Mouse (Mus musculus) right cerebral cortex, postnatal 10 days (tissue): ENCODE results near the gene Cers1.

Source experiments
- DNase-seq, 2 experiments: peaks; one replicate each; pipeline ENCODE4 v3.0.0; 2021; ENCODE audit warnings: low spot score in 2 of 2

The Cers1 gene

GRCm38 (mm10) chr8:70316511-70317504 lies 1.2 kb downstream of the Cers1 start:
- peak; percentile 96 to 98 for DNase-seq

GRCm38 (mm10) chr8:70317872-70318271 lies 2.3 kb downstream of the Cers1 start:
- peak in 1 of 2 experiments; percentile 21 for DNase-seq

GRCm38 (mm10) chr8:70323716-70324115 lies 8.1 kb downstream of the Cers1 start:
- no peak for DNase-seq

- DNase-seq, result no peak
Measured at GRCm38 (mm10) chr8:70327512-70327911, 11.9 kb downstream of the Cers1 start.

- DNase-seq, result no peak
Measured at GRCm38 (mm10) chr8:70329124-70329834, 13.7 kb downstream of the Cers1 start, which contains the start of gene Gdf1. Gene Gdf1, plus strand, starts transcription at chr8:70329817.

DNA sequence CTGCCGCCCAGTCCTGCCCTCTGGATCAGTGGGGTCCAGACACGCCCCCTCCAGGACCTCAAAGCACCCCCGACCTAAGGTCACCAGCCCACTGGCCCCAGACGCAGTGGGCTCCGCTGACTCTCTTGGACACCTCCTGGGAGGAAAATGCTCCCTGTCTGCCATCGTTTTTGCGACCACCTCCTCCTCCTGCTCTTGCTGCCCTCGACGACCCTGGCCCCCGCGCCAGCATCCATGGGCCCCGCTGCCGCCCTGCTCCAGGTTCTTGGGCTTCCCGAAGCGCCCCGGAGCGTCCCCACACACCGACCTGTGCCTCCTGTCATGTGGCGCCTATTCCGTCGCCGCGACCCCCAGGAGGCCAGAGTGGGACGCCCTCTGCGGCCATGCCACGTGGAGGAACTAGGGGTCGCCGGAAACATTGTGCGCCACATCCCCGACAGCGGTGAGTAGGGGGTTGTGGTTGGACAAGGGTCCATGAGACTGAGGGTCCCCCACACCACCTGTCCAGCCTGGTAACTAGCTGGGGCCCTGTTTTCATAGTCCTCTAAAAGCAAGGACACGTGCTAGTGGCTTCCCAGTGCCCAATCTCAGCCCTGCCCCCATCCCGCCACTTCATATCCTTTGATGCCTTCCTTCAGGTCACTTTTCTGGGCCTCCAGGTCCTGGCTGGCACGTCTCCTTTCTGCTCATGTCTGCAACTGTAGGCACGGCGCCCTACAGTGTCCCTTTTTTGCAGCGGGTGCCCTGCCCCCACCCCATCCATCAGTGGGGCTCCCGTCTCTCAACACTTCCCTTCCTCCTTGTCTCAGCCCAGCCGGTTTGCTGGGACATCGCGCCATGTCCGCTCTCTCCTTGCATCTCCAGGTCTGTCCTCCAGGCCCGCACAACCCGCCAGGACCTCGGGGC lies 14.5 kb downstream of the Cers1 start:
- peak; percentile 56 to 67 for DNase-seq

- DNase-seq, result peak; percentile 82 to 85
Measured at GRCm38 (mm10) chr8:70330741-70331364, 15.3 kb downstream of the Cers1 start.

DNA sequence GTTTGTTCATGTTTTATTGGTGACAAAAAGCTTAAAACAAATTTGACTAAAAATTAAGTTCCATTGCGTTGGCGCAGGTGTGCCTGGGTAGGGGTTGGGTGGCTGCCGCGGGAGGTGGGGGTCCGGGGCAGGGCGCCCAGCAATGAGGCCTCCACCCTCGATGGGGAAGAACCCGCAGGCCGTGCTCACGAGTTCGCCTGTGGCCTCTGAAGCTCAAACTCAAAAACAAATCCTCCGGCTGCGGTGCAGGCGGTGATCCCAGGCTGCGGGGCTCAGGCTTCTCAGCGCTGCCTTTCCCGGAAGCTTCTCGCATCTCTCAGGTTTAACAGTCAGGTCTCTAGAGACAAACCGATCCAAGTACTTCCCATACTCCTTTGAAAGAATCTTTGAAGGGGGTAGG lies 16.0 kb downstream of the Cers1 start:
- no peak for DNase-seq

DNA sequence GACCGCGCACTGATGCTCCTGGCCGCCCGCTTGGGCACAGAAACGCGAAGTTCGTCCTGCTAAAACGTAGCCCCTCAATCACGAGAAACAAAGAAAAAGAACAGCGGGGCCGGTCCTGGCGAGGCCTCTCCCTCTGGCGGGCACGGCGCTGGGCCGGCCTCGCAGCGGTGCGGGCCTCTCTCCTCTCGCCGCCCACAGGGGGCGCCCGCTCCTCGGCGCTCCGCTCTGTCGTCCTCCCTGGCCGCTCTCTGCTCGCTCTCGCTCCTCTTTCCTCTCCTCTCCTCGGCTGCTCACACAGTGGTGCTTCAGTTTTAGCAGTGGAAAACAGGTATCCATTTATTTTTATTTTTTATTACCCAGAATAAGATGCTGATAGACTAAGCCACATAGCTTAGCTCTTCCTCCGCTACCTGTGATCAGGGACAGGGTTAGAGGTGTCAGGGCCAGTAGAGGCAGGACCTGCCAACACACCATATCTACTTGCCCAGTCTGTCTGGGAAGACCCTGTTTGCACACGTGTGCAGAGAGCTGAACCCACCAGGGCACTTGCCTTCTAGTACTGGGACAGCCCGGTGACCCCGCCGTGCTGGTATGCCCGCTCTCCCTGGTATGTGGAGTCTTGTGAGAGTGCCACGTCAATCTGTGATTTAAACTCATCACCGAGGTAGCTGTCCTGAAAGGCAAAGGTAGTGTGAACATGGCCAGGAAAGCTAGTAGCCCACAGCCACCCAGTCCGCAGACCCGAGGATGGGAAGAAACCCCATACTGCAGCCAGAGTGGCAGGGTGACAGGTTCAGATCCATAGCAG lies 16.7 kb downstream of the Cers1 start:
- peak; percentile 76 to 87 for DNase-seq

GRCm38 (mm10) chr8:70332878-70333202 lies 17.3 kb downstream of the Cers1 start:
- DNase-seq, result no peak

- no peak for DNase-seq
Measured at GRCm38 (mm10) chr8:70338931-70339330, 23.4 kb downstream of the Cers1 start.

DNA sequence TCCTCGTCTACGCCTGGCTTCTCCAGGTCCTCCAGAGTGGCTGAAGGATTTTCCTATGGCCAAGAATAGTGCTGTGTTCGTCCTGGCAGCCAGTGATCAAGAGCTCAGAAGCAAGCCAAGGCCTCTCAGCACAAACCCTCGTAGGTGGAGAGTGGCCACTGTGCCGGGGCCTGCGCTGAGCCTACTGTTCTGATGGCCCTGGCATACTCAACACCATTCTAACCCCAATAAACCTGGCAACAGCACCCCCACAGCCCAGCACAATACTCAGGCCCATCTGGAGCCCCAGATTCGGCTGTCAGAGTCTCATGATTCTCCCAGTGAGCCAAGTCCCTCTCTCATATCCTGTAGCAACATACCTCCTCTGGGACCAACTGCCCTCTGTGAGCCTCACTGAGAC lies 25.1 kb downstream of the Cers1 start:
- no peak for DNase-seq

DNA sequence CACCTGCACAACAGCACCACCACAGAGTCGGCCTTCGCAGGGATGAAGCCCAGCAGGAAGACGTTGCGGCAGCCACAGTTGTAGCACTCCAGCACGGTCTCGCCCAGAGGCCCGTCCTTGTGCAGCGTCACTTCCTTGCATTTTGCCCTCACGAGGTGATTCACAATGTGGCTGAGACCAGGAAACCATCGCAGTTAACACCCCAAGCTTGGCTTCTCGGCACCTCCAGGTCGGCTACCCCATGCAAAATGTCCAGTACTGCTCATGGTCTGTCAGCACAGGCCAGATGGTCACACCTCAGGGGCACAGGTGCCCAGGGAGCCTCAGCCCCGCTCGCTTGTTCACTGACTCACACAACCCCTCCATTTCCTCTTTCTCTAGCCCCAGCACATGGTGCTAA lies 26.4 kb downstream of the Cers1 start:
- no peak for DNase-seq

DNA sequence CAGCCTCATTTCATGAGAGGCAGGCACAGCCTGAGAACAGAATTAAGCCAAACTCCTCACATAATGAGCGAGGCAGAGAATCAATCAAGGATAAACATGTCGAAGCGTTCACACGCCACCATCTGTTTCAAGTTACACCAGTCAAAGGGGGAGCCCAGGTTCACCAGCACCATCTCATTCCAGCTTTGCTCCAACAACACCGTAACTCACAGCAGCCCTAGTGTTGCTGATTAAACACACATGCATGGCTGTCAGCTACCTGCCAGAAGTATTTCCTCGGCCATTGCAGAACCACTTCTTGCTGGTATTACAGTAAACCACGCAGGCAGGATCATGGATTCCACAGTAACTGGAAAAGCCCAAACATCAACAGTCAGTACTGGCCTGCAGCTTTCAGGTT lies 27.5 kb downstream of the Cers1 start:
- no peak for DNase-seq

- peak in 1 of 2 experiments; percentile 64 for DNase-seq
Measured at GRCm38 (mm10) chr8:70343696-70344095, 28.1 kb downstream of the Cers1 start.

DNA sequence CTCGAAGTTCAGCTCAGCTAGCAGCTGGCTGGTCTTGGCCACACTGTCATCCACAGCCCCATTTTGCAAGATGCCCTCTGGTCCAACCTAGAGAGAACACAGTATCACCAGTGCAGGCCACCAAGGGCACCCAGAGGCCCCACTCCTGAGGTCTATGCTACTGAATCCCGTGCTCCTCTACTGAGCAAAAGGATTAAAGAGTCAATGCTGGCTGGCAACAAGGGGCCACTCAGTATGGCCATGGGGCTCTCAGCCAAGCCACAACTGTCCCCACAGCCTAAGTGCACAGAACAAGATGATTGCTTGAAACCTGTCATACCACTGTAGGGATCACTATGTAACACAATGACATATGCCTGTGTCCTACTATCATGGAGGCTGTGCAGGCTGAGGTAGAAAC lies 28.7 kb downstream of the Cers1 start:
- DNase-seq, result peak in 1 of 2 experiments; percentile 16

DNA sequence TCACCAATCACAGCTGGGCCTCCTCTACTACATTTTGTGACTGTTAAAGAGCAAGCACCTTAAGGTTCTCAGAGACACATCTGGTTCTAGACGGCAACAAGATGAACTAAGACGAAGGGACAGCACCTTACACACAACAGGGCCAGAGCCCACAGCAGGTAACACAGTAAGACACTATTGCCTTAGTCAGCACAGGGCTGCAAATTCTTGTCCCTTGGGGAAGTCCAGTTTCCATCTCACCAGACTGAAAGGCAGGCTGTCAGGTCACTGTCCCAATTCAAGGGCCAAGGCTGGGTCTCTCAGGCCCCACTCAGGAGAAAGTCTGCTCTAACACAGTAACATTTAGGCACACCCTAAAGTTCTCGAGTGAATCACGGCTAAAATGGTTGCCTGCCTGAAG lies 31.9 kb downstream of the Cers1 start:
- no peak for DNase-seq

DNA sequence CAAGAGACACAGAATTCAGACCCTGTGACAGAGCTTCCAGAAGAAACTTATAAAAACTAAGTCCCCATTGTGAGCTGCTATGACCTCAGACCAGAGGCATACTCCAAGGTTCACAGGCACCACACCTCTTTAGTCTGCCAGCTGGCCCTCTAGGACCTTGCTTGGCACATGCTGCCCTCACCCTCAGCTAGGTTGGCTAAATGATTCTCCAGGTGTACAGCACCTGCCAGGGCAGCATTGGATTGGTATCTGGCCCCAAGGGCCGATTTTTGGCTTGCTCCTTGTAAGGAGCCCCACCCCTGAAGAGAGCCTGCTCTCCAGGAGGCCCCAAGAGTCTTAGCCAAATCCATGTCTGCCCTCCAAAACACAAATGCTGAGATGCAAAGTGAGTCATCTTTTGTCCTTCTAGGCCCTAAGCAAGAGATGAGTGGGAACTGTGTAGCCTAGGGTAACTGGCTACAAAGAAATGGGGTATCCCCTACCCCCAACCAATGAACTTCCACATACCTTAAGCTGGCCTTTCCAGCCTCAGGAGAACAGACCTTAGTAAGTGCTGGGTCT lies 32.4 kb downstream of the Cers1 start:
- DNase-seq, result no peak

- peak in 1 of 2 experiments; percentile 30 for DNase-seq
Measured at GRCm38 (mm10) chr8:70351035-70351999, 35.7 kb downstream of the Cers1 start.
